Mouse (Mus musculus): ENCODE results near the gene Sytl3.
"Not testable (repeated sequence)": the region's sequence is repeated elsewhere in the genome, so short reads cannot be mapped to it uniquely, and the experiment has no call there.

DNA sequence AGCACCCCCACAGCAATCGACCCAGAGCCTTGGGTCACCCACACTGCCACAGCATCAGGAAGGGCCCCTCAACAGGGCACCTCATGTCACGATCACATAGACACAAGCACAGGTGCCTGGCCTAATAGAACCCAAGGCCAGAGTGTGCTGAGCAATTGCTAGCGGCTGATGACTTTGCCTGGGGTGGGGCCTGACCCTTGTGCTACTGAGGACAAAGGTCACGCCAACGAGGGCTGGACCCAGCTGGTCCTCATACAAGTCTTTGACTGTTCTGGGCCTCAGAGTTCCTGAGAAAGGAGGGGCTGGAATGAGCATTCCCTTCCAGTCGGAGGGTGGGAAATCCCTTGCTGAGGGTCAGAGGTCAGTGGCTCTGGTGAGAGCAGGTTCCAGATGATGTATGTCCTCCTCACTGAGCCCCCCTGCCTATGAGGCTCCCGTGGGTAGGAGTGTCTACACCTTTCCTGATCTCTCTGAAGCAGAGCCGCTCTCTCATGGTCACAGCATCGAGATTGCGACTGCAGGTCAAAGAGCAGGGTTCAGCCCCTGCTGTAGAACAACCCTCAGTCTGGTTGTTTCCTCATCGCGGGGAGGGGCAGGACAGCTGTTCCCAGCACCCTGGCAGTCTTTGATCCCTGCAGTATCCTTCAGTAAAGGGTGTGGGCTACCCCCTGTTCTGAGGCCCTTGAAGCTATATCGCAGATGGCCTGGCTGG lies 41.0 kb upstream of the Sytl3 start:
- TF ChIP-seq POLR2A (IDR thresholded peaks at IDR 0.05; ENCODE audit: extremely low read depth, insufficient read depth, low read length); CTCF (IDR thresholded peaks at IDR 0.05; ENCODE audit: low read depth, low read length): not testable (repeated sequence)

Data from liver, adult 2 months (tissue).